Mouse (Mus musculus): ENCODE data around the gene Npas3.

- TF ChIP-seq CTCF (IDR thresholded peaks at IDR 0.05; ENCODE audit: low read depth, low read length) (no peak), POLR2A (IDR thresholded peaks at IDR 0.05; ENCODE audit: insufficient read depth, low read length) (no peak)
Measured at GRCm38 (mm10) chr12:54096492-54096891, 848.0 kb downstream of the Npas3 start.

Data from ES-Bruce4 (cell line).